Mouse (Mus musculus) megakaryocyte, embryonic 14.5 days (primary cell): ENCODE results near the gene Gm17387.

Experiments
- FLI1 ChIP-seq: IDR thresholded peaks from 2 replicates; pipeline ENCODE4 v1.6.1; 2012; ENCODE audit warnings: low read length, inconsistent platforms, mixed read lengths
- GATA1 ChIP-seq: IDR thresholded peaks from 3 replicates; pipeline ENCODE4 v1.6.1; 2012; ENCODE audit warnings: mixed read lengths, low read length, inconsistent platforms, borderline replicate concordance

DNA sequence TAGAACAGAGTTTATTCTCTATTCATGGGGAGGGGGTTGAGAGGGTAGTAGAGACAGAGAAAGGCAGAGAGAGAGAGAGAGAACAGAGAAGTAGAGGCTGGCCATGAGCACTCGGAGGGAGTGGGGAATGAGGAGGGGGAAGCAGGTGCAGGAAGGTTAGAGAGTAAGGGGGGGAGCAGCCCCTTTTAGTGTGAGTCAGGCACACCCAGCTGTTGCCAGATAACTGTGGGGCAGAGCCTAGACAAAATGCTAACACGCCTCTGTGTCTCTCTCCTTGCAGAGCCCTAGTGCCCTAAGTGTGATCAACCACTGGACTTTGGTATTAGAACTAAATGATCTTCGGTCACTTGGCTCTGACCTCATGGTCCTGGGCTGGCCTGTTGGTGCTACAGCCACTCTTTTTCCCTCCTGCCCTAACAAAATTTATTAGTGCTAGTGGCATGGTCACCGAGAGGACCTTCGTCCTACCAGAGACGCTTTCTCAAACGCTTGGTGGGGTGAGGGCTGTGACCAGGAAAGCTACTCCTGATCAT lies 17.6 kb upstream of the Gm17387 start:
- no peak for TF ChIP-seq GATA1
- no peak for TF ChIP-seq FLI1
